Mouse (Mus musculus): ENCODE measurements around the gene Usp47. TPM values are rescaled to one million over a fixed set of nuclear protein-coding genes. Genes with fewer than 3 reads are reported as not detected.

Gene Usp47
- total RNA-seq, 2 experiments from 2014 or later: 52.0 to 146 TPM

- no peak for ATAC-seq (replicated peaks; ENCODE audit: low FRiP score, low TSS enrichment, poor library complexity, severe bottlenecking)
Measured at GRCm38 (mm10) chr7:112110638-112111372, 87.5 kb downstream of the Usp47 start.

DNA sequence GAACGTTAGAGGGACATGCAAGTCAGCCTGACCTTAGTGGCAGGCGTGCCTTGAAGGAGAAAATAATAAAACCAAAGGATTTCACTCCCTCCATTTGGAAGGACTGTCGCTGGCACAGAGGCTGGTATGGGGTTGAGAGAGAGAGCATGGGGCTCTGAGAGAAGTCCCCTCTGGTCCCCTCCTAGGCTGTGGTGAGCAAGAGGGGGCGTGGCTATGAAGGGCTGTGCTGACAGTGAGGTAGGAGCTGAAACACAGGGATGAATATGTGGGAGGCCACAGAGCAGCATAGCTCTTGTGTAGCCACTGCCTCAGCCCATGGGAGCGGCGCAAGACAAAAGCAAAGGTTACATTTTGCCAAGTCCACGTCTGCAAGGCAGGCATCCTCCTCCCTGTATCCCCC lies 94.2 kb downstream of the Usp47 start:
- ATAC-seq (replicated peaks; ENCODE audit: low FRiP score, low TSS enrichment, poor library complexity, severe bottlenecking): no peak

GRCm38 (mm10) chr7:112118086-112118485 lies 94.8 kb downstream of the Usp47 start:
- no peak for ATAC-seq (replicated peaks; ENCODE audit: low FRiP score, low TSS enrichment, poor library complexity, severe bottlenecking)

DNA sequence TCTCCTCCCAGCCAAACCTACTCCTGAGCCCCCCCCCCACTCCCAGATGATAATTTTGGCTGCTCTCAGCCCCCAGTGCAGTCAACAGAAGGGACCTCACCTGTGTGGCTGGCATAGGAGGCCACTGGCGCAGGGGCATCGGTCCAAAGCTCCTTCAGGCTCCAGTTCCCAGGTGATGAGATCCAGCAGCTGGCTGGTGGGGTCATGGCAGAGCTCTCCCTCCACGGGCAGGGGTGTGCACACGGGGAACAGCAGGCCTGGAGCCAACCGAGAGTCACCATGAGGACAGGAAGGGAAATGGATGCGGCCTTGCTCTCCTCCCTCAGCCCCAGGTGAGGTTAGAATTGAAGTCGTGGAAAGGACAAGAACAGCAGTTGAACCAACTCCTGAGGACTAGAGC lies 95.9 kb downstream of the Usp47 start:
- ATAC-seq (replicated peaks; ENCODE audit: low FRiP score, low TSS enrichment, poor library complexity, severe bottlenecking): no peak

DNA sequence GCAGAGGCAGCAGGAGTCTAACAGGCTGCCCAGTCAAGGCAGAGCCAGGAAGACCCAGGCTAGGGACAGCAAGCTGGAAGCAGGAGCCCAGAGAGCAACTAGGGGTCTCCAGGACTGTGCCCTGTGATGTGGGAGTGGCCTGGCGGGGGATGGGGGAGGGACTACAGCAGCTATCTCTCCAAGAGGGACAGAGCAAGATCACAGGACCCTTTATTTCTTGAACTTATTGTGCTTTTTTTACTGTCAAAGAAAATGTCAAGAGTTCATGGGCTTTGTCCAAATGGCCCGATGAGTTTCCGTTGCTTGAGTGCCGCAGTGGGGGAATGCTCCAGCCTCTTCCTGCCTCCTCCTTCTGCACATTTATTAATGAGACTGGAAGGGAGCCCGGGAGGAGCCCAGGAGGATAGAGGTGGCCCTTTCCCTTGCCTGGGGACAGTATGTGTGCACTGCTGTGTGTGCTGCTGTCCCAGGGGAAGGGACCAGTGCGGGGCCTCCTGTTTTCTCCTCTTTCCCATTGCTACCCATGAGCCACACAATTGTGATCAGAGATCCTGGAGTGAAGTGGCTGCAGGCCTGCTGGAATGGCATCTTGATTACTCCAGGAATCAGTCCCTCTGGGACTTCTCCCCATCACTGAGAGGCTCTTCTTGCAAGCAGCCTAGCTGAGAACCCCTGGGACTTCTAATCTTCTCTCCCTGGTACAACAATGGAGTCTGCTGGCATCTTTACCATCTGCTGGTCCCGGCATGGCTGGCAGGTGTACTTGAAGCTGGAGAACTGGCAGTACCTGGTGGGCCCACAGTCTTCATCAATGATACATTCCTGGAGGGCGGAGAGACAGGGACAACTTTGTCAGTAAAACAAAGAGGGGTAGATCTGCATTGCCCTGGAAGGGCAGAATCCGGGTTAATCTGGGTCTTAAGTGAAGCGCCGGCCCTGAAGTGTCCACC lies 97.8 kb downstream of the Usp47 start:
- no peak for ATAC-seq (replicated peaks; ENCODE audit: low FRiP score, low TSS enrichment, poor library complexity, severe bottlenecking)

GRCm38 (mm10) chr7:112121866-112122500 lies 98.7 kb downstream of the Usp47 start:
- ATAC-seq (replicated peaks; ENCODE audit: low FRiP score, low TSS enrichment, poor library complexity, severe bottlenecking): no peak

GRCm38 (mm10) chr7:112123612-112124011 lies 100.3 kb downstream of the Usp47 start:
- ATAC-seq (replicated peaks; ENCODE audit: low FRiP score, low TSS enrichment, poor library complexity, severe bottlenecking): no peak

GRCm38 (mm10) chr7:112125625-112126260 lies 102.4 kb downstream of the Usp47 start:
- ATAC-seq (replicated peaks; ENCODE audit: low FRiP score, low TSS enrichment, poor library complexity, severe bottlenecking): no peak

DNA sequence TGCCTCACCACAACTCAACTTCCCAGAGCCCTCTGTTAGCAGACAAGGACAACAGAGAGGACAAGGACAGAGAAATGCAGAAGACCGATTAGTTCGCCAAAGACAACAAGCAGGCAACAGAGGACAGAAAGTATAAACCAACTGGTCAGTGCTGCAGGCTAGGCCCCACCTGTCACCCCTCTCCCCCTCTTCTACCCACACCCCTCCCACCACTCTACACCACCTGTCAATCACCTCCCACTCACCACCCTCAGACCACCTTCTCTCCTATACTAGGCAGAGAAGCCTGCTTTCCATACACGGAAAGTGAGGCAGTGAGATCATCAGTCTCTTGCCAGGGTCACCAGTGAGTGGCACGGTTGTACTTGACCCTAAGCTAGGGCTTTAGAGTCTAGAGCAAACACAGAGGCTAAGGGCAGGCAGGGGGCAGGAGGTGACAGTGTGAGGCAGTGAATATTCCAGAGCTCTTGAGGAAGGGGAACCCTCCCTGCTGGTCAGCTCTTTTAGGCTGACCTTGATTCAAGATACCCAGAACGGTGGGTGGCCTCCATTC lies 103.9 kb downstream of the Usp47 start:
- no peak for ATAC-seq (replicated peaks; ENCODE audit: low FRiP score, low TSS enrichment, poor library complexity, severe bottlenecking)

DNA sequence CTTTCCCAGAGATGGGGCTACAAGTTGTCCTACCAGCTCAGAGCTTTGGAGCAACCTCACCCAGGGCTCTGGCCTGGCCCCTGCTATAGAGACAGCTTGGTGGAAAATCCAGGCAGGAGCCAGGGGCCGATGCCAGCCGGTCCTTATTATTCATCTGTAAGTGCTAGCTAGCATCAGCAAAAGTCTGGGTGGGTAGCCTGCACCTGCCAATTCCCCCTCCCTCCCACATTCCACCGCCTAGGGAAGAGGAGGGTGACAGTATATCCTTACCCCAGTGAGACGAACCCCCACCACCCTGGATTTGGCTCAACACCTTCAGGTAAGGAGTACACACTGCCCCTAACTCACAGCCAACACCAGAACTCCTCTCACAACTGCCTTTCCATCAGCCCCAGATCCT lies 104.7 kb downstream of the Usp47 start:
- no peak for ATAC-seq (replicated peaks; ENCODE audit: low FRiP score, low TSS enrichment, poor library complexity, severe bottlenecking)

DNA sequence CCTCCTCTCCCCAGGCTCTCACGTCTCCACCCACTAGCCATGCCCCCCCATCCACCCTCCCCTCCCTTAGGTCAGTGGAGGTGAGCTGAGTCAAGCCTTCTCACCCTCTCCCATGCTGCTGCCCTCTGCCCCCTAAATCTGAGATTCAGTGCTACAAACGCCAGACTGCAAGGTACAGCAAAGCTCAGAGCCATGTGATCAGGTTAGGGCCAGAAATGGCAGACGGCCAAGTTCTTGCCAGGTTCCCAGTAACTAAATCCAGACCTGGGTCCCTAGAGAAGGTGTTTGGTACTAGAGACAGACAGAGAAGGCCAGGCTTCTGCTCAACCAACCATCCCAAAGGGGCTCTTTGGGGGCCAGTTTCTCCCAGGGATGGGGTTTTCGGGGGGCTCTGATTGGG lies 105.5 kb downstream of the Usp47 start:
- no peak for ATAC-seq (replicated peaks; ENCODE audit: low FRiP score, low TSS enrichment, poor library complexity, severe bottlenecking)

GRCm38 (mm10) chr7:112129851-112130250 lies 106.5 kb downstream of the Usp47 start:
- no peak for ATAC-seq (replicated peaks; ENCODE audit: low FRiP score, low TSS enrichment, poor library complexity, severe bottlenecking)

- no peak for ATAC-seq (replicated peaks; ENCODE audit: low FRiP score, low TSS enrichment, poor library complexity, severe bottlenecking)
Measured at GRCm38 (mm10) chr7:112130660-112131059, 107.4 kb downstream of the Usp47 start.

- ATAC-seq (replicated peaks; ENCODE audit: low FRiP score, low TSS enrichment, poor library complexity, severe bottlenecking): no peak
Measured at GRCm38 (mm10) chr7:112132005-112132404, 108.7 kb downstream of the Usp47 start.

GRCm38 (mm10) chr7:112133277-112133676 lies 110.0 kb downstream of the Usp47 start:
- no peak for ATAC-seq (replicated peaks; ENCODE audit: low FRiP score, low TSS enrichment, poor library complexity, severe bottlenecking)

GRCm38 (mm10) chr7:112135161-112135560 lies 111.9 kb downstream of the Usp47 start:
- ATAC-seq (replicated peaks; ENCODE audit: low FRiP score, low TSS enrichment, poor library complexity, severe bottlenecking): no peak

- 0 out of 2 replicates have a peak, but pooled peaks have one; percentile 18 for ATAC-seq (replicated peaks; ENCODE audit: low FRiP score, low TSS enrichment, poor library complexity, severe bottlenecking)
Measured at GRCm38 (mm10) chr7:112136537-112136936, 113.2 kb downstream of the Usp47 start.

DNA sequence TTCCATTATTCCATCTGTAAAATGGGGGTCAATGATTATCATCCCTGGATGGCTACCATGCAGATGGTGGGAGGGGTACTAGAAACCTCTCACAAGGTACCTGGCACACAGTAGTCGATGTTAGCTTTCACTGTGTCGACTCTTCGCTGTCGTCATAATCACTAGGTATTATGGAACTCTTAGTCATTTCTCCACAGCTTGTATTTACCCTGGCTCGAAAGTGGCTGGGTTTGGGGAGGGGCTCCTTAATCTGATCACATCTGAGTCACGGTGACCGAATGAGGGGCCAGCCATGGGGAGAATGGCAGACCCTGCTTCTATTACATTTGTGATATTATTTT lies 114.8 kb downstream of the Usp47 start:
- ATAC-seq (replicated peaks; ENCODE audit: low FRiP score, low TSS enrichment, poor library complexity, severe bottlenecking): no peak

Measured in megakaryocyte-erythroid progenitor cell, adult 5-6 weeks (primary cell).